Mouse (Mus musculus) mouse embryonic stem cell (cell line): Measurements from ENCODE around the gene Usp7.
"Not testable (repeated sequence)": the region's sequence is repeated elsewhere in the genome, so short reads cannot be mapped to it uniquely, and the experiment has no call there.

Experiments
- in situ Hi-C, 2 experiments: fragments of 300-500 bp; cut with MboI; formaldehyde crosslinking; loops; 1 replicate in 1 of 2; 3 replicates in 1 of 2; pipeline ENCODE4 v1.14.3; 2019 to 2020; ENCODE audit warnings: low sequenced_read_pairs in 2 of 2, low pct_unique_long_range_greater_than_20kb in 1 of 2, mixed read lengths in 1 of 2; ENCODE audit not compliant: unreplicated experiment in 1 of 2

Gene Usp7

DNA sequence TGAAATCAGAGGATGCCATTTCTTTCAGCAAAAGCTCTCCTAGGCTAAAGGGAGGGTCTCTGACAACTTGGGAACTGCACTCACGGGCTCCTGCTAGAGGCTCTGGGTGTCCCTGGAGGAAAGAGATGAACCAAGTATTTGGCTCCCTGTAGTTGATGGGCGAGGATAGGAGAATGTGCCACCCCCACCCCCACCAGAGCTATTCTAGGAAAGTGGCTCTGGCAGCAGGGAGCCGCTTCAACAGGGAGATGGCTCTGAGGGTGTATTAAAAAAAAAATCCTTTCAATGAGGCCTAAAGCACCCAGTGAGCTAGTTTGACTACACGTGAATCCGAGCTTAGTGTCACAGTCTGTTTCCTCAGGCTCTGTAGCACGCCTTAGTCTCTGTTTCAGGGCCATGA lies 29.1 kb downstream of the Usp7 start:
- in situ Hi-C loops: no loop called here

DNA sequence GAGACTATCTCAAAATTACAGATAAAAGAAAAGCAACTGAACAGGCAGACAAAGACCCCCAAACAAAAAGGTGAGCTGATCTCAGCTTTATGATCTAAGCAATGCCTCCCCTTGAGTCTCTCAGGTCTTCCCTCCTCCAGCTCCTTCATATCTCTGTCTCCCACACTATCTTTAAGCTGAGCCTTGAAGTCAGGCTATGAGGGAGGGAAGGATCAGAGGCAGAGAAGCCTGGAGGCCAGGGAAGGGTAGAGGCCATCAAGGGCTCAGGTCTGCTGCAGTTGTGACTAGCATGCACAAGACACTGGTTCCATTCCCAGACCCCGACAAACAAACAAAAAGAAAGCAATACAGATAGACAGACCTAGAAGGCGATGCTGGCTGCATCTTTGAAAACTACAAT lies 30.2 kb downstream of the Usp7 start:
- in situ Hi-C loops: no loop called here

DNA sequence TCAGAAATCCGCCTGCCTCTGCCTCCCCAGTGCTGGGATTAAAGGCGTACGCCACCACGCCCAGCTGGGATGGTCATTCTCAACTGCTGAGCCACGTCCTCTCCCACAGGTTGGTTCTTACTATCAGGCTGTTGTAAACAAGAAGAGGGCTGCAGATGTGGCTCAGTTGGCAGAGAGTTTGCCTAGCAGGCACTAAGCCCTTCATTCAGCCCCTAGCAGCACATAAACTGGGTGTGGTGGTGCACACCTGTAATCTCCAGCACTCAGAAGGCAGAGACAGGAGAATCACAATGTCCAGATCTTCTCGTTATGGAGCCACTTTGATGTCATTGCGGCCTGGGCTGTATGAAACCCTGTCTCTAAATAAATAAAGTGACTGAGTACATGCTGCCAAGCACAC lies 31.1 kb downstream of the Usp7 start:
- in situ Hi-C loops: no loop called here

DNA sequence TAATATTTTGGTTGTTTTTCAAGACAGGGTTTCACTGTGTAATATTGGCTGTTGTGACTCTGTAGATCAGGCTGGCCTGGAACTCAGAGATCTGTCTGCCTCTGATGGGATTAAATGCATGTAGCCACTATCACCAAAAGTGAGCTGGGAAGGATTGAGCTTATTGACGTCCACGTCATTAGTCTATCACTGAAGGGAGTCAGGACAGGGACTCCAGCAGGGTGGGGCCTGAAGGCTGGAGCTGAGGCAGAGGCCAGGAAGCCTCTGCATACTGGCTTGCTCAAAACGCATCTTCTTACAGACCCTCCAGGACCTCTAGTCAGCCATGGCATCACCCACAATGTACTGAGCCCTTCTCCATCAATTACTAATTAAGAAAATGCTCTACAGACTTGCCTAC lies 33.1 kb downstream of the Usp7 start:
- in situ Hi-C loops: no loop called here

DNA sequence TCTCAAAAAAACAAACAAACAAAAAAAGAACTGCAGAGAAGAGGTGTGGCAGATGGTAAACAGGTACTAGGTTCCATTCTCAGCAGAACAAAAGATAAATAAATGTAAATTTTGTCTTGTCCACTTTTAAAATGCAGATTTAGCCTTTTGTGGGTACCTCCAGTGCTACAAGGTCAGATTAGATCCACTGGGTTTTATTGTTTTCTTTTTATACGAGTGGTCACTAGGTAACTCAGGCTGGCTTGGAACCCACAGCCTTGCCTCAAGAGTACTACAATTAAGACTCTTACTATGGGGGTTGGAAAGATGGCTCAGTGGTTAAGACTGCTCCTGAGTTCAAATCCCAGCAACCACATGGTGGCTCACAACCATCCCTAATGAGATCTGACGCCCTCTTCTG lies 33.9 kb downstream of the Usp7 start:
- in situ Hi-C loops: no loop called here

DNA sequence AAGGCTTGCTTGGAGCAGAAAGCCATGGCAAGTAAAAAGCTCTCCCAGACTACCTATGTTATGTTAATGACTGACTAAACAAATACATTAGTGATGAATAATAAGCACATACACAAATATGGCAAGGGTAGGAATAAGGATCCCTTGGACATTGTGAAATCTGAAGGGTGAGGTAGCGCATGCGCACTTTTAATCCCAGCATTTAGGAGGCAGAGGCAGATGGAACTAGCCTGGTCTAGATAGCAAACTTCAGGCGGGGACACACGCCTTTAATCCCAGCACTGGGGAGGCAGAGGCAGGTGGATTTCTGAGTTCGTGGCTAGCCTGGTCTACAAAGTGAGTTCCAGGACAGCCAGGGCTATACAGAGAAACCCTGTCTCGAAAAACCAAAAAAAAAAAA lies 34.5 kb downstream of the Usp7 start:
- in situ Hi-C loops: not testable (repeated sequence)

DNA sequence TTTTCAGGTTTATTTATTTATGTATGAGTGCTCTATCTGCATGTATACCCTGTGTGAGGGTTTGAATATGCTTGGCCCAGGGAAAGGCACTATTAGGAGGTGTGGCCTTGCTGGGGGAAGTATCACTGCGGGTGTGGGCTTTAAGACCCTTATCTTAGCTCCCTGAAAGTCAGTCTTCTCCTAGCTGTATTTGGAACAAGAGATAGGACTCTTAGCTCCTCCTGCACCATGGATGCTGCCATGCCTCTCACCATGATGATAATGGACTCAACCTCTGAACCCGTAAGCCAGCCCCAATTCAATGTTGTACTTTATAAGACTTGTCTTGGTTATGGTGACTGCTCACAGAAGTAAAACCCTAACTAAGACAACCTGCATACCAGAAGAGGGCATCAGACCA lies 39.8 kb downstream of the Usp7 start:
- in situ Hi-C loops: no loop called here

DNA sequence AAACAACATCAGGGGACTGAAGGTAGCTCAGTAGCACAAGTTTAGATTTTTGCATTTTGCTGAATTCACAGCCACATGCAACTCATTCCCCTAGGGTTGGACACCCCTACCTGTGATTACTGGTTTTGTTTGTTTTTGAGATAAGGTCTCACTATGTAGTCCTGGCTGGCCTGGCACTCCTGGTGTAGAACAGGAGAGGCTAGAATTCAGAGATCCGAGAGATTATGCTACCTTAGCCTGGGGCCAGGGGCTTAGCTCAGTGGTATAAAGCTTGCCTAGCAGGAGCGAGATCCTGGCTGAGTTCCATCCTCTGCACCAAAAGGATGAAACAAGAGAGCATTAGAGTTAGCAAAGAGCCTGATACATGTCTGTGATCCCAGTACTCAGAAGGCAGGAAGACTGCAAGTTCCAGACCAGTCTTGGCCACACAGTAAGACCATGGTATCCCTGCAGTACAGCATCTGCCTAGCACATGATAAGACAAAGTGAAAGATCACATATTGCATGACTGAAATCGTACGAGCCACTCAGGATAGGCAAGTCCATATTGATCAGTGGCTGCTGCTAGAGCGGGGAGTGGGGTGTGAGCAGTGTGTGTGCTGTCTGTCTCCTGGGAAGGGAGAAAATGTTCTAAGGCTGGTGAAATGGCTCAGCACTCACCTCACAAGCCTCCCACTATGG lies 40.4 kb downstream of the Usp7 start:
- in situ Hi-C loops: no loop called here

DNA sequence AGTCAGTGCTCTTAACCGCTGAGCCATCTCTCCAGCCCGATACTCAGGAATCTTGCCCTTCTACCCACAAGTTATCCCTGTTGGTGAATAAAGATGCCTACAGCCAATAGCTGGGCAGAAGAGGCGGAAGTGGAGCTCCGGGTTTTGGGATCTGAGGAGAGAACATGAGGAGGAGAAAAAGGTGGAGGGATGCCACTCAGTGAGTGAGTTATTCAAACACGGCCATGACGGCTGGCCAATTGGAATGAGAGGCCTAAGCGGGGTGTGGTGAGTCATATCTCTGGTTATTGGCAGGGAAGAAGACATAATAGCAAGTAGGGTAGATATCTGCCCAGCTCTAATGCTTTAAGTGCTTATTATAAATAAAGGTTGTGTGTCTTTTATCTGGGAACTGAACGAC lies 43.2 kb downstream of the Usp7 start:
- in situ Hi-C loops: no loop called here

DNA sequence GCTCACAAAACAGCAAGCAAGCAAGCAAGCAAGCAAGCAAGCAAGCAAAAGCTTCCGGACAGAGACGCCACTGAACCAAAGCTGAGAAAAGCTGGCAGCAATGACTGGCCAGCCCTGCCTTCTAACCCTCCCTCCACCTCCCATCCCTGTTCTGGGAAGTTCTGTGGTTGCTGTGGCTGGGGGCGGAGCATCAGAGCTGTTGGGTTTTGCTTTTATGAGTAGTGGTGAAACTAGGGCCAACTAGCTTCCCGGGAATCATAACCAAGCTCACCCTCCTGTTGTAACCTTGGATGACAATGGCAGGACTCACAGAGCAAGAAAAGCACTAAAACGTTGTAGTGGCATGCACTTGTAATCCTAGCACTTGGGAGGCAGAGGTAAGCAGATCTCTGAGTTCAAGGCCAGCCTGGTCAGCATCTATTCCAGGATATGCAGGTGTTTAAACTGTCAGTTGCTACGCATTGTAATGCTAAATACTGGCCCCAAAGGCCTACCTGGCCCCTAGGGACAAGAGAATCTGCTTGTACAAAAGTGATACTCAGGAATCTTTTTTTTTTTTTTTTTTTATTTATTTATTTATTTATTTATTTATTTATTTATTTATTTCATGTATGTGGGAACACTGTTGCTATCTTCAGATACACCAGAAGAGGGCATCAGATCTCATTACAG lies 43.8 kb downstream of the Usp7 start:
- in situ Hi-C loops: no loop called here

DNA sequence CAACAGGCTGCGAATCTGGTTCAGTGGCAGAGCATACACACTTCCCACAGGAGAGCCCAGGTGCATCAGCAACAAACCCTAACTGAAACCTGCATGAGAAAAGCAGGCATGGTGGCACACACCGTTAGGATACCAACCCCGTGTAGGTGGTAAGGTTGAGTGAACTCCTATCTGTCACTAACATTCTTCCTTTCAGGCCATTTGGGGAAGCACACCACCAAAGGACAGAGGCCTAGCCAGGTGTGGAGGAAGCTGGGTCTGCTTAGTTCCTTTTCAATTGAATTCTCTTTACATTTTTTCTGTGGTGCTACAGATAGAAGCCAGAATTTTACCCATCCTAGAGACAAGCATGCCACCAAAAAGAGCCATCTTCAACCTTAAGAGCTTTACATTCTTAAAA lies 44.3 kb downstream of the Usp7 start:
- in situ Hi-C loops: no loop called here

DNA sequence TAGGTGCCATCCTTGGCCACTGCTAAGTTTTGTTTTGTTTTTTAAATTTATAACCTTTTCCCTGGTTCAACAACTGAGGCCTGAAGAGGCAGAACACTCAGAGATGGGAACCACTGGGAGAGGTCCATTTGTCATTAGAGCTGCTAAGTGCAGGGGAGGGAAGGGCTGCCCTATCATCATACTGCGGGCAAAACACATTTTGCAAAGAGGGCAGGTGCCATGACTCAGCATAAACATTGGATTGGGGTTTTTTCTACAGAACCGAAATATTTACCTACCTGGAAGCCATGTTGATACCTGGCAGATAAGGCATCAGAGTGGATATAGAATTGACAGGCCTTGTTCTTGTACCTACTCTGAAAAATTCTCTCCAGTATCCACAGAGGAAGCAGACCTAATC lies 45.6 kb downstream of the Usp7 start:
- in situ Hi-C loops: no loop called here

DNA sequence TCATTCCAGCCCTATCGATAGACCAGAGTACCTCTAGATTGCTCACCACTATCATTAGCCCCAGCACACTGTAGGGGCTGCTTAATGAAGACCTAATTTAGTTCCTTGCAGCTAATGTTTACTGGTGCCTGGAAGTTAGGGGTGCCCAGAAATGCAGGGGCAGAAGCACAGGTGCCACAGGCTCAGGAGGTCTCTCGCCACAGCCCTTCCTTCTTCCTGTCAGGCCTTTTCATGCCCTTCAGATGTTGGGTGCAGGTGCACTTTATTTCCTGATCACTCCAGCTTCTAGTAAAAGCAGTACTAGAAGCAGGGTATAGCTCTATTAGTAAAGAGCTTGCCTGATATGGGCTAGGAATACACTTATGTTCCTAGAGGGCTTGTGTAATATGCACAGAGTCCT lies 46.4 kb downstream of the Usp7 start:
- in situ Hi-C loops: no loop called here

DNA sequence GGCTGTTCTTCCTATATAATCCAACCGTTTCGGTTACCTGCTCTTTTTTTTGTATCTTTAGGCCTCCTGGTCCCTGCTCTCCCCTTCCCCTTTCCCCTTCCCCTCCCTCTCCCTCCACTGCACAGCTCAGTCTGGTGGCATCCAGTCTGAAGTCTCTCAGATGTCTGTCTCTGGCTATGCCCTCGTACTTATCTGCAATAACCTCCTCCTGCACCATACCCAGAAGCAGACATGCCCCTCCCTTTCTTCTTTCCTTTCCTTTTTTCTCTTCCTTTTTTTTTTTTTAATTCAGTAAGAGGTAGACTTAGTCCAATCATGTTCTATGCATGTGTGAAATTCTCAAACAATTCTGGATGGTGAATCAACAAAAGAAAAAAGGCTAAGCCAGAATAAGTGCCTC lies 48.1 kb downstream of the Usp7 start:
- in situ Hi-C loops: no loop called here

DNA sequence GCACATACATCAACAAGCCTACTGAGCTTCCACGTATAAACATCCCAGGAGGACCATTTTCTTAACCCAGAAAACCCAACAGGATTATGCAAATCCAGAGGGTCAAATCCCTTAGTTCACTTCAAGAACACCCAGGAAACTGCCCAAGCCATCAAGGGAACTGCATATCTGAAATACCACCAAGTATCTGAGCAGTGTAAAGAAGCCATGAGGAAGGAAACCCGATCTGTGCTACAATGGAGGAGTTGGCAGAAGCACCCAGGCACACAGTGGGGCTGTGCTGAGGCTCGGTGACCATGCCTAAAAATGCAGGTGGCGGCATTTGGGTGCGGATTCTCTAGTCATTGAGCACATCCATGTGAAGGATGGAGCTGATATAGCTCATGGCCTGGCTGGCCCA lies 50.4 kb downstream of the Usp7 start:
- in situ Hi-C loops: no loop called here

DNA sequence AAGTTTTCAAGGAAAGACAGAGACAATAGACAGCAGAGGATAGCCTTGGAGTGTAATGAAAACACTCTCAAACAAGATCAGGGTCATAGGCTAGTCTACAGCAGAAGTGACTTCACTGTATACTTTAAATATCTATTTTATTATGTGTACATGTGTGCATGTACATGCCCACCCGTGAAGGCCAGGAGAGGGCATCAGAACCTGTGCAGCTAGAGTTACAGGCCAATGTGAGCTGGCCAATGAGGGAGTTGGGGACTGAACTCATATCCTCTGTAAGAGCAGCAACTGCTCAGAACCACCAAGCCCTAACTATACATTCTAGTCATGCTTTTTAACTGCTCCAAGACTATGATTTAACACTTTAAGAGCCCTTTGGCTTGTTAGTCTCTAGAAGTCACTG lies 51.0 kb downstream of the Usp7 start:
- in situ Hi-C loops: no loop called here

DNA sequence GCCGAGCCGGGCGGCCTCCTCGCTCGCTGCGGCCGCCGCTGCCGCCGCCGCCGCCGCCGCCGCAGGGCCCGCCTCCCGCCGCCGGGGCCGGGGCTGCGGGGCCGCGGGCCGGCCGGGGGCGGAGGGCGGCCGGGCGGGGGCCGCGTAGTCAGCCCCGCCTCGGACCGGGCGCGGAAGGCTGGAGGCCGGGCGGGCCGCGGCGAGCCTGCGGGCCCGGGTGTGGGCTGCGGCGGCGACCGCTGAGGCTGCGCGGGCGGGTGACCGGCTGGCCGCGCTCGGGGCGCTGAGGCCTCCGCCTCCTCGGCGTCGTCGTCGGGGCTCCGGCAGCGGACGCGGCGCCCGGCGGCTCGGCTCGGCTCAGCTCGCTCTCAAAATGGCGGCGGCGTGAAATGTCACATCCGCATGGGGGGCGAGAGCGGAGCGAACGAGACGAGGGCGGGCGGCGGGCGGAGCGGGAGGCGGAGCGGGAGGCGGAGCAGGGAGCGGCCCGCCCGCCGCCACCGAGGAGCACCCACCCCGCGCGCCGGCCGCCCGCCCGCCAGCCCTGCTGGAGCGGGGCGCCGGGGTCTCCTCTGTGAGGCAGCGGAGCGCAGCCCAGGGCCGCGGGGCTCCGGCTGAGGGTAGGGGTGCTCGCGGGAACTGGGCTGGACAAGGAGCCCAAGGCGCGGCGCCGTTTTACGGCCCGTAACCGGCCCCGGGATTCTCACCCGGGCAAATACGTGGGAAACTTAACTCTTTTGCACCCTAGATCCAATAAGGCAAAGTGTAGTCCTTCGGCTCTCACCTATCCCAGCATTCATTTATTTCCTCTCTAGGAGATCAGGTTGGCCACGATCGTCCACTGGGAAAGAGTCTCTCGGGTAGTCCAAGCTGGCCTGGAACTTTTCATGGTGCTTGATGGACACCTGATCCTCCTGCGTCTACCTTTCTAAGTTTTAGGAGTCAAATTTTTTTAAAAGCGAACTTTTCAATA lies 53.3 kb downstream of the Usp7 start:
- in situ Hi-C loops: no loop called here

DNA sequence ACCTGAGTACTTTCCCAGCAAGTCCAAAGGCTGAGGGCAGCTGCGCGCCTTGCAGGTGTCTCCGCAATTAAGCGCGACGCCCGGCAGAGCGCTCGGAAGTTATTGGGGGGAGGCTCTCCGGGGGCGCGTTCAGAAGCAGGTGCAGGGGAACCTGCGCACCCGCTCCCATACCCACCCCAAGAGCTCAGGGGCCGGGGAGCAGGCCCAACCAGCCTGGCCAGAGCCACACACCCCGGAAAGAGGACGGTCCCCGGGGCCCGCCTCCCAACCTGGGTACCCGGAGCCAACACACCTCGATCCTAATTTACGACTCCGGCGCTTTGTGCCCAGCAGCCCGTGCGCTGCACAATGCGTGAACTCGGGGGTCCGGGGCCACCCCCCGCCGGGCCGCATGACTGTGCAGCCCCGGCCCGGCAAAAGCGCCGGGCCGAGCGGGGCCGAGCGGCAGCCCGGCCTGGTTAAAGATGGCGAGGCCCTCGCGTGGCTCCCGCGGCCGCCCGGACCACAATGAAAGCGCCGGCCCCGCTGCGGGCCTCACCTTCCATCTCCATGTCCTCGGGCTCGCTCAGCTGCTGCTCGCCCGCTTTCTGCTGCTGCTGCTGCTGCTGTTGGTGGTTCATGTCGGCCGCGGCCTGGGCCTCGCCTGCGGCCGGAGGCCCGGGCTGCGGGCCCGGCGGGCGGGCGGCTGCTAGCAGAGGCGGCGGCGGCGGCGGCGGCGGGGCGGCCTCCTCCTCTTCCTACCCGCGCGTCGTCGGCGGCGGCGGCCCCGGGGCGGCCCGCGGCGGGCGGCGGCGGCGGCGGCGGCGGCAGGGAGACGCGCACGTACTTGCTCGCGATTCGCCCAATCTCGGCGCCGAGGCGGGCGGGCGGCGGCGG lies 54.2 kb downstream of the Usp7 start:
- in situ Hi-C loops: no loop called here

DNA sequence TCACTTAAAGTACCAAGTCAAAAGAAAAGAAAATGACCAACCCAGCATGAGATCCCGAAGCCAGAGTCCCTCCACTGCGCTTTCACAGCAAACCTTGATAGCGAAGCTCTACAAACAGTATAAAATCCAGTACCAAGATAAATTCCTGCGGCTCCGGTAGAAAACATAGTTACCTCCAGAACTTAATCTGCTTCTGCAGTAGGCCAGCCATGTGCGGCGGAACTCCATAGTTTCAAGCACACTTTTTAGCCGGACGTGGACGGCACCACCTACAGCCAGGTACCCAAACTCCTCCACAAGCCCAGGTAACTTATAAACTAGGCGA lies 54.8 kb downstream of the Usp7 start:
- in situ Hi-C loops: no loop called here
